Mouse (Mus musculus) MEL (cell line): ENCODE data around the gene Rab3c.

ENCODE experiments used
- CTCF ChIP-seq, 3 experiments: IDR thresholded peaks in 2 of 3; conservative IDR thresholded peaks in 1 of 3; 2 replicates each; pipeline ENCODE4 v1.5.1; 2011 to 2012; ENCODE audit warnings: low read length in 3 of 3, low read depth in 2 of 3, mild to moderate bottlenecking in 2 of 3, improper control_type of control experiment in 1 of 3, inconsistent platforms in 1 of 3, mixed read lengths in 1 of 3, moderate library complexity in 1 of 3; ENCODE audit not compliant: control insufficient read depth in 1 of 3, insufficient read depth in 1 of 3, poor library complexity in 1 of 3, severe bottlenecking in 1 of 3
- EP300 ChIP-seq, 2 experiments: IDR thresholded peaks; 2 replicates each; pipeline ENCODE4 v1.6.1; 2011; ENCODE audit warnings: improper control_type of control experiment in 2 of 2, low read length in 2 of 2, low read depth in 1 of 2, mild to moderate bottlenecking in 1 of 2
- KAT2A ChIP-seq: conservative IDR thresholded peaks from 2 replicates; pipeline ENCODE4 v1.6.1; 2012; ENCODE audit warnings: low read depth, low read length, improper control_type of control experiment, inconsistent platforms
- MAZ ChIP-seq: IDR thresholded peaks from 2 replicates; pipeline ENCODE4 v1.6.1; 2012; ENCODE audit warnings: low read depth, mild to moderate bottlenecking, inconsistent platforms, low read length, improper control_type of control experiment
- POLR2A ChIP-seq, 2 experiments: IDR thresholded peaks; 2 replicates each; pipeline ENCODE4 v1.6.1; 2011 to 2012; ENCODE audit warnings: low read length in 2 of 2, mild to moderate bottlenecking in 2 of 2, control low read depth in 1 of 2, improper control_type of control experiment in 1 of 2, low read depth in 1 of 2, moderate library complexity in 1 of 2; ENCODE audit not compliant: control insufficient read depth in 1 of 2, insufficient read depth in 1 of 2, poor library complexity in 1 of 2
- SMC3 ChIP-seq: IDR thresholded peaks from 2 replicates; pipeline ENCODE4 v1.6.1; 2011; ENCODE audit warnings: low read depth, low read length, improper control_type of control experiment

- TF ChIP-seq MAZ (no peak), POLR2A (IDR thresholded peaks at IDR 0.05; ENCODE audit: control insufficient read depth in 1 of 2, insufficient read depth in 1 of 2, low read depth in 1 of 2, low read length in 2 of 2, poor library complexity in 1 of 2) (no peak), SMC3 (no peak), CTCF (IDR thresholded peaks at IDR 0.05 in 2 of 3, conservative IDR thresholded peaks at IDR 0.05 in 1 of 3; ENCODE audit: control insufficient read depth in 1 of 3, insufficient read depth in 1 of 3, low read depth in 2 of 3, low read length in 3 of 3, poor library complexity in 1 of 3, severe bottlenecking in 1 of 3) (no peak), EP300 (IDR thresholded peaks at IDR 0.05; ENCODE audit: low read depth in 1 of 2, low read length in 2 of 2) (no peak), KAT2A (no peak)
These were observed 49.6 kb downstream of the Rab3c start for GRCm38 (mm10) chr13:110231086-110231688.
